Mouse (Mus musculus) embryo, embryonic 11.5 days (tissue): ENCODE results near the gene Nt5dc2.

ENCODE experiments used
- DNase-seq: peaks from one replicate; pipeline ENCODE4 v3.0.0-alpha.2; 2012; ENCODE audit warnings: low read depth, low spot score

The Nt5dc2 gene

GRCm38 (mm10) chr14:31134015-31135000, 3.5 kb downstream of the Nt5dc2 start:
- DNase-seq: no peak

- no peak for DNase-seq
Measured at GRCm38 (mm10) chr14:31135495-31136410, 4.9 kb downstream of the Nt5dc2 start.

GRCm38 (mm10) chr14:31136411-31137280, 5.8 kb downstream of the Nt5dc2 start:
- no peak for DNase-seq

- DNase-seq: no peak
Measured at GRCm38 (mm10) chr14:31137281-31137595, 6.4 kb downstream of the Nt5dc2 start.

GRCm38 (mm10) chr14:31137791-31138190, 6.9 kb downstream of the Nt5dc2 start:
- no peak for DNase-seq

GRCm38 (mm10) chr14:31138219-31138896, 7.5 kb downstream of the Nt5dc2 start:
- no peak for DNase-seq

- DNase-seq: no peak
Measured at GRCm38 (mm10) chr14:31138897-31139429, 8.1 kb downstream of the Nt5dc2 start.

- no peak for DNase-seq
Measured at GRCm38 (mm10) chr14:31139666-31140065, 8.8 kb downstream of the Nt5dc2 start.

GRCm38 (mm10) chr14:31140141-31140540, 9.3 kb downstream of the Nt5dc2 start:
- no peak for DNase-seq

GRCm38 (mm10) chr14:31141011-31141410, 10.2 kb downstream of the Nt5dc2 start:
- DNase-seq: no peak

GRCm38 (mm10) chr14:31145694-31146093, 14.8 kb downstream of the Nt5dc2 start:
- DNase-seq: no peak

- DNase-seq: no peak
Measured at GRCm38 (mm10) chr14:31160196-31161150, 29.6 kb downstream of the Nt5dc2 start.

- no peak for DNase-seq
Measured at GRCm38 (mm10) chr14:31161191-31161590, 30.3 kb downstream of the Nt5dc2 start.

- DNase-seq: no peak
Measured at GRCm38 (mm10) chr14:31161638-31162037, 30.8 kb downstream of the Nt5dc2 start.

- DNase-seq: no peak
Measured at GRCm38 (mm10) chr14:31164067-31164466, 33.2 kb downstream of the Nt5dc2 start.

GRCm38 (mm10) chr14:31165010-31165409, 34.2 kb downstream of the Nt5dc2 start:
- no peak for DNase-seq

- DNase-seq: no peak
Measured at GRCm38 (mm10) chr14:31165458-31165857, 34.6 kb downstream of the Nt5dc2 start.

GRCm38 (mm10) chr14:31165991-31166630, 35.3 kb downstream of the Nt5dc2 start:
- DNase-seq: no peak

GRCm38 (mm10) chr14:31166827-31167226, 36.0 kb downstream of the Nt5dc2 start:
- DNase-seq: no peak
